Mouse (Mus musculus): ENCODE data around the gene Ddr2.

- no peak for TF ChIP-seq NRF1 (IDR thresholded peaks at IDR 0.05; ENCODE audit: low read depth, low read length)
- TF ChIP-seq EP300 (IDR thresholded peaks at IDR 0.05; ENCODE audit: low read length), result no peak
- no peak for TF ChIP-seq CHD1 (IDR thresholded peaks at IDR 0.05; ENCODE audit: low read depth, low read length)
- no peak for TF ChIP-seq CTCF (conservative IDR thresholded peaks at IDR 0.05 in 1 of 2, IDR thresholded peaks at IDR 0.05 in 1 of 2; ENCODE audit: low read depth in 2 of 2, low read length in 2 of 2)
- no peak for TF ChIP-seq TBP (conservative IDR thresholded peaks at IDR 0.05; ENCODE audit: low read depth, low read length)
- TF ChIP-seq PAX5 (IDR thresholded peaks at IDR 0.05; ENCODE audit: low read length), result no peak
- TF ChIP-seq MAFK (IDR thresholded peaks at IDR 0.05; ENCODE audit: insufficient replicate concordance, low read length), result no peak
- TF ChIP-seq ELF1 (IDR thresholded peaks at IDR 0.05; ENCODE audit: low read depth, low read length), result no peak
- no peak for TF ChIP-seq BHLHE40 (IDR thresholded peaks at IDR 0.05; ENCODE audit: low read depth, low read length)
- TF ChIP-seq USF2 (conservative IDR thresholded peaks at IDR 0.05; ENCODE audit: low read depth, low read length), result no peak
- TF ChIP-seq UBTF (IDR thresholded peaks at IDR 0.05; ENCODE audit: low read depth, low read length), result no peak
These were observed 3.1 kb upstream of the Ddr2 start for GRCm38 (mm10) chr1:170113616-170114015.

Measured in CH12.LX (cell line).